Mouse (Mus musculus): ENCODE results near the gene Pip4k2b. TPM values are rescaled to one million over a fixed set of nuclear protein-coding genes. Genes with fewer than 3 reads are reported as not detected.

Pip4k2b gene
- polyA plus RNA-seq, 1 experiment from 2014 or later: 6.2 TPM

- Histone ChIP-seq H3K9me3 (ENCODE audit: control insufficient read depth, low read length) (no peaks in the 10 kb centered on the region), H3K4me1 (ENCODE audit: control insufficient read depth, insufficient read depth, low read length) (peaks cover 9% of the 10 kb centered on the region), H3K4me3 (ENCODE audit: low read depth, low read length) (peak within 1 kb of the TSS; percentile 73), H3K27me3 (ENCODE audit: control insufficient read depth, insufficient read depth, low read length) (no peaks in the 10 kb centered on the region), H3K4me2 (ENCODE audit: low read depth, low read length) (peak within 1 kb of the TSS; percentile 80), H3K27ac (ENCODE audit: low read depth, low read length) (peak within 1 kb of the TSS; percentile 86), H3K36me3 (ENCODE audit: control insufficient read depth, insufficient read depth, low read length) (no peaks in the 10 kb centered on the region), H3K9ac (replicated peaks; ENCODE audit: low read depth, low read length) (peak within 1 kb of the TSS; percentile 83)
- under 1% methylated on average over 38 of the region's 38 CpGs for WGBS
- ATAC-seq (ENCODE audit: low read depth): peak; percentile 93
Observed at GRCm38 (mm10) chr11:97766154-97766881, 21.8 kb upstream of the Pip4k2b start, which contains the start of gene Cwc25. Cwc25 (minus strand) TSS chr11:97766556.

GRCm38 (mm10) chr11:97761638-97762037 is 17.1 kb upstream of the Pip4k2b start:
- Histone ChIP-seq H3K9ac (replicated peaks; ENCODE audit: low read depth, low read length) (no peak overlapping the region), H3K4me2 (ENCODE audit: low read depth, low read length) (no peak overlapping the region), H3K4me3 (ENCODE audit: low read depth, low read length) (no peak overlapping the region), H3K9me3 (ENCODE audit: control insufficient read depth, low read length) (no peaks in the 10 kb centered on the region), H3K27ac (ENCODE audit: low read depth, low read length) (no peak overlapping the region), H3K27me3 (ENCODE audit: control insufficient read depth, insufficient read depth, low read length) (no peaks in the 10 kb centered on the region), H3K36me3 (ENCODE audit: control insufficient read depth, insufficient read depth, low read length) (peaks cover 13% of the 10 kb centered on the region; the same call in 1 of the 2 replicates), H3K4me1 (ENCODE audit: control insufficient read depth, insufficient read depth, low read length) (peaks cover 9% of the 10 kb centered on the region)
- no peak for ATAC-seq (ENCODE audit: low read depth)

GRCm38 (mm10) chr11:97758942-97759341 is 14.4 kb upstream of the Pip4k2b start:
- peaks cover 25% of the 10 kb centered on the region; the same call in 1 of the 2 replicates for H3K36me3 ChIP-seq (ENCODE audit: control insufficient read depth, insufficient read depth, low read length)
- H3K4me1 ChIP-seq (ENCODE audit: control insufficient read depth, insufficient read depth, low read length): no peaks in the 10 kb centered on the region
- ATAC-seq (ENCODE audit: low read depth): no peak
- WGBS: 88% methylated on average over 6 of the region's 6 CpGs
- no peak overlapping the region for H3K9ac ChIP-seq (replicated peaks; ENCODE audit: low read depth, low read length)
- H3K4me3 ChIP-seq (ENCODE audit: low read depth, low read length): no peak overlapping the region
- H3K27ac ChIP-seq (ENCODE audit: low read depth, low read length): no peak overlapping the region
- H3K9me3 ChIP-seq (ENCODE audit: control insufficient read depth, low read length): no peaks in the 10 kb centered on the region
- H3K4me2 ChIP-seq (ENCODE audit: low read depth, low read length): no peak overlapping the region
- H3K27me3 ChIP-seq (ENCODE audit: control insufficient read depth, insufficient read depth, low read length): no peaks in the 10 kb centered on the region

- Histone ChIP-seq H3K9me3 (ENCODE audit: control insufficient read depth, low read length) (no peaks in the 10 kb centered on the region), H3K9ac (replicated peaks; ENCODE audit: low read depth, low read length) (no peak overlapping the region), H3K27ac (ENCODE audit: low read depth, low read length) (no peak overlapping the region), H3K4me2 (ENCODE audit: low read depth, low read length) (no peak overlapping the region), H3K27me3 (ENCODE audit: control insufficient read depth, insufficient read depth, low read length) (no peaks in the 10 kb centered on the region), H3K4me3 (ENCODE audit: low read depth, low read length) (no peak overlapping the region), H3K36me3 (ENCODE audit: control insufficient read depth, insufficient read depth, low read length) (peaks cover 32% of the 10 kb centered on the region), H3K4me1 (ENCODE audit: control insufficient read depth, insufficient read depth, low read length) (no peaks in the 10 kb centered on the region)
- 98% methylated on average over 1 of the region's 1 CpGs for WGBS
- no peak for ATAC-seq (ENCODE audit: low read depth)
Observed at GRCm38 (mm10) chr11:97758125-97758524, 13.6 kb upstream of the Pip4k2b start.

- no peak overlapping the region for H3K4me2 ChIP-seq (ENCODE audit: low read depth, low read length)
- H3K9me3 ChIP-seq (ENCODE audit: control insufficient read depth, low read length): no peaks in the 10 kb centered on the region
- H3K9ac ChIP-seq (replicated peaks; ENCODE audit: low read depth, low read length): no peak overlapping the region
- no peaks in the 10 kb centered on the region for H3K27me3 ChIP-seq (ENCODE audit: control insufficient read depth, insufficient read depth, low read length)
- no peak for ATAC-seq (ENCODE audit: low read depth)
- WGBS: 93% methylated on average over 8 of the region's 8 CpGs
- H3K4me3 ChIP-seq (ENCODE audit: low read depth, low read length): no peak overlapping the region
- H3K27ac ChIP-seq (ENCODE audit: low read depth, low read length): no peak overlapping the region
- no peaks in the 10 kb centered on the region for H3K4me1 ChIP-seq (ENCODE audit: control insufficient read depth, insufficient read depth, low read length)
- peaks cover 62% of the 10 kb centered on the region for H3K36me3 ChIP-seq (ENCODE audit: control insufficient read depth, insufficient read depth, low read length)
Observed at GRCm38 (mm10) chr11:97753277-97753676, 8.8 kb upstream of the Pip4k2b start.

- WGBS: 88% methylated on average over 5 of the region's 5 CpGs
- H3K4me1 ChIP-seq (ENCODE audit: control insufficient read depth, insufficient read depth, low read length): peaks cover 2% of the 10 kb centered on the region; the same call in 1 of the 2 replicates
- H3K4me3 ChIP-seq (ENCODE audit: low read depth, low read length): no peak overlapping the region
- no peak overlapping the region for H3K9ac ChIP-seq (replicated peaks; ENCODE audit: low read depth, low read length)
- H3K27me3 ChIP-seq (ENCODE audit: control insufficient read depth, insufficient read depth, low read length): peaks cover 3% of the 10 kb centered on the region; the same call in 1 of the 2 replicates
- no peaks in the 10 kb centered on the region for H3K9me3 ChIP-seq (ENCODE audit: control insufficient read depth, low read length)
- H3K27ac ChIP-seq (ENCODE audit: low read depth, low read length): no peak overlapping the region
- no peak for ATAC-seq (ENCODE audit: low read depth)
- H3K36me3 ChIP-seq (ENCODE audit: control insufficient read depth, insufficient read depth, low read length): peaks cover 57% of the 10 kb centered on the region
- no peak overlapping the region for H3K4me2 ChIP-seq (ENCODE audit: low read depth, low read length)
Observed at GRCm38 (mm10) chr11:97748496-97748895, 4.0 kb upstream of the Pip4k2b start.

- Histone ChIP-seq H3K27me3 (ENCODE audit: control insufficient read depth, insufficient read depth, low read length) (peaks cover 3% of the 10 kb centered on the region; the same call in 1 of the 2 replicates), H3K27ac (ENCODE audit: low read depth, low read length) (no peak overlapping the region), H3K4me1 (ENCODE audit: control insufficient read depth, insufficient read depth, low read length) (peaks cover 9% of the 10 kb centered on the region), H3K9me3 (ENCODE audit: control insufficient read depth, low read length) (no peaks in the 10 kb centered on the region), H3K9ac (replicated peaks; ENCODE audit: low read depth, low read length) (no peak overlapping the region), H3K36me3 (ENCODE audit: control insufficient read depth, insufficient read depth, low read length) (peaks cover 51% of the 10 kb centered on the region), H3K4me3 (ENCODE audit: low read depth, low read length) (no peak overlapping the region), H3K4me2 (ENCODE audit: low read depth, low read length) (no peak overlapping the region)
- 94% methylated on average over 8 of the region's 8 CpGs for WGBS
- ATAC-seq (ENCODE audit: low read depth): no peak
Observed at GRCm38 (mm10) chr11:97747773-97748172, 3.3 kb upstream of the Pip4k2b start.

GRCm38 (mm10) chr11:97745331-97745721 is 822 bp upstream of the Pip4k2b start:
- H3K4me2 ChIP-seq (ENCODE audit: low read depth, low read length): peak overlapping the region; percentile 47
- peak overlapping the region; percentile 97; the same call in 1 of the 2 replicates for H3K27ac ChIP-seq (ENCODE audit: low read depth, low read length)
- H3K4me1 ChIP-seq (ENCODE audit: control insufficient read depth, insufficient read depth, low read length): peaks cover 17% of the 10 kb centered on the region
- peak; percentile 13; the same call in 1 of the 2 replicates for ATAC-seq (ENCODE audit: low read depth)
- no peaks in the 10 kb centered on the region for H3K9me3 ChIP-seq (ENCODE audit: control insufficient read depth, low read length)
- H3K36me3 ChIP-seq (ENCODE audit: control insufficient read depth, insufficient read depth, low read length): peaks cover 33% of the 10 kb centered on the region
- peak overlapping the region; percentile 80 for H3K9ac ChIP-seq (replicated peaks; ENCODE audit: low read depth, low read length)
- H3K4me3 ChIP-seq (ENCODE audit: low read depth, low read length): peak overlapping the region; percentile 59
- 10% methylated on average over 13 of the region's 13 CpGs for WGBS
- H3K27me3 ChIP-seq (ENCODE audit: control insufficient read depth, insufficient read depth, low read length): peaks cover 3% of the 10 kb centered on the region; the same call in 1 of the 2 replicates

- peak; percentile 95 for ATAC-seq (ENCODE audit: low read depth)
- peaks cover 3% of the 10 kb centered on the region; the same call in 1 of the 2 replicates for H3K27me3 ChIP-seq (ENCODE audit: control insufficient read depth, insufficient read depth, low read length)
- peak overlapping the region; percentile 80 for H3K9ac ChIP-seq (replicated peaks; ENCODE audit: low read depth, low read length)
- peaks cover 17% of the 10 kb centered on the region for H3K4me1 ChIP-seq (ENCODE audit: control insufficient read depth, insufficient read depth, low read length)
- H3K36me3 ChIP-seq (ENCODE audit: control insufficient read depth, insufficient read depth, low read length): peaks cover 32% of the 10 kb centered on the region; the same call in 1 of the 2 replicates
- peak overlapping the region; percentile 97 for H3K27ac ChIP-seq (ENCODE audit: low read depth, low read length)
- peak overlapping the region; percentile 59 for H3K4me3 ChIP-seq (ENCODE audit: low read depth, low read length)
- 1% methylated on average over 39 of the region's 57 CpGs for WGBS
- peak overlapping the region; percentile 92 for H3K4me2 ChIP-seq (ENCODE audit: low read depth, low read length)
- no peaks in the 10 kb centered on the region for H3K9me3 ChIP-seq (ENCODE audit: control insufficient read depth, low read length)
Observed at GRCm38 (mm10) chr11:97744718-97745330, 320 bp upstream of the Pip4k2b start.

All from neural tube, embryonic 14.5 days (tissue).